Mouse (Mus musculus) small intestine, adult 2 months (tissue): ENCODE measurements at regions not wholly inside any gene's neighbourhood (a gene's known extent, or its start where the extent isn't known, plus 50 kb on each side); places are given as distances from the start of the nearest gene placed in this dataset.

Source experiments
- H3K27ac ChIP-seq: fragments of 200-500 bp; 2 replicates; pipeline ENCODE4 v1.5.1; 2012; ENCODE audit warnings: low read depth, low read length, control low read depth, inconsistent platforms; ENCODE audit not compliant: insufficient read depth
- H3K27me3 ChIP-seq: fragments of 200-500 bp; 2 replicates; pipeline ENCODE4 v1.6.1; 2012; ENCODE audit warnings: mild to moderate bottlenecking, moderate library complexity, low read length, inconsistent platforms; ENCODE audit not compliant: control insufficient read depth, insufficient read depth
- H3K36me3 ChIP-seq: fragments of 200-500 bp; 2 replicates; pipeline ENCODE4 v1.6.1; 2012; ENCODE audit warnings: mild to moderate bottlenecking, low read length, control low read depth, inconsistent platforms; ENCODE audit not compliant: control insufficient read depth, insufficient read depth
- H3K4me1 ChIP-seq: fragments of 200-500 bp; 2 replicates; pipeline ENCODE4 v1.6.1; 2012; ENCODE audit warnings: low read length, inconsistent platforms, mixed read lengths; ENCODE audit not compliant: control insufficient read depth, insufficient read depth, insufficient read length
- H3K4me3 ChIP-seq: fragments of 200-500 bp; 2 replicates; pipeline ENCODE4 v1.5.1; 2012; ENCODE audit warnings: low read depth, mild to moderate bottlenecking, control low read depth, inconsistent platforms, low read length, moderate library complexity
- CTCF ChIP-seq: fragments of 200-500 bp; IDR thresholded peaks from 2 replicates; pipeline ENCODE4 v1.5.1; 2012; ENCODE audit warnings: low read depth, mild to moderate bottlenecking, control low read depth, inconsistent platforms, low read length, moderate library complexity, mixed read lengths; ENCODE audit not compliant: insufficient replicate concordance, insufficient read length; ENCODE audit errors: extremely low read depth
- POLR2A ChIP-seq: fragments of 200-500 bp; IDR thresholded peaks from 2 replicates; pipeline ENCODE4 v1.6.1; 2012; ENCODE audit warnings: low read depth, mild to moderate bottlenecking, control low read depth, inconsistent platforms, low read length, moderate library complexity
- WGBS: fragments of 180-500 bp; shearing (Covaris S2); methylation state at CpG from one replicate; pipeline ENCODE4 v1.1.7; 2018; 5-methylcytosine and 5-hydroxymethylcytosine counted together

GRCm38 (mm10) chrX:19223336-19223735 is 257.8 kb downstream of the Tex13c3 start:
- no peaks in the 10 kb centered on the region for H3K27me3 ChIP-seq

GRCm38 (mm10) chrX:19220785-19221496 is 260.2 kb downstream of the Tex13c3 start:
- Histone ChIP-seq H3K27ac (no peak overlapping the region), H3K4me3 (no peak overlapping the region), H3K27me3 (no peaks in the 10 kb centered on the region), H3K4me1 (no peaks in the 10 kb centered on the region), H3K36me3 (no peaks in the 10 kb centered on the region)
- no peak for TF ChIP-seq CTCF
- TF ChIP-seq POLR2A: no peak
- 83% methylated on average over 1 of the region's 1 CpGs for WGBS

More at GRCm38 (mm10) chrX:19223336-19223735, 257.8 kb downstream of the Tex13c3 start:
- TF ChIP-seq POLR2A: no peak
- TF ChIP-seq CTCF: no peak
- Histone ChIP-seq H3K27ac (no peak overlapping the region), H3K4me1 (no peaks in the 10 kb centered on the region), H3K36me3 (no peaks in the 10 kb centered on the region), H3K4me3 (no peak overlapping the region)

GRCm38 (mm10) chrX:19219727-19220126 is 261.4 kb downstream of the Tex13c3 start:
- no peak overlapping the region for H3K4me3 ChIP-seq
- WGBS: 88% methylated on average over 2 of the region's 2 CpGs
- H3K4me1 ChIP-seq: no peaks in the 10 kb centered on the region
- TF ChIP-seq CTCF (no peak), POLR2A (no peak)
- H3K27me3 ChIP-seq: no peaks in the 10 kb centered on the region
- no peak overlapping the region for H3K27ac ChIP-seq
- no peaks in the 10 kb centered on the region for H3K36me3 ChIP-seq

GRCm38 (mm10) chrX:19219301-19219700 is 261.8 kb downstream of the Tex13c3 start:
- Histone ChIP-seq H3K27ac (no peak overlapping the region), H3K4me3 (no peak overlapping the region), H3K4me1 (no peaks in the 10 kb centered on the region), H3K36me3 (no peaks in the 10 kb centered on the region), H3K27me3 (no peaks in the 10 kb centered on the region)
- TF ChIP-seq POLR2A (no peak), CTCF (no peak)
- 93% methylated on average over 2 of the region's 2 CpGs for WGBS

- H3K4me1 ChIP-seq: no peaks in the 10 kb centered on the region
- WGBS: 15% methylated on average over 1 of the region's 1 CpGs
- no peak overlapping the region for H3K4me3 ChIP-seq
- H3K27me3 ChIP-seq: no peaks in the 10 kb centered on the region
- no peak overlapping the region for H3K27ac ChIP-seq
- TF ChIP-seq POLR2A: no peak
- TF ChIP-seq CTCF: no peak
- H3K36me3 ChIP-seq: no peaks in the 10 kb centered on the region
Observed at GRCm38 (mm10) chrX:19206420-19206819, 274.7 kb downstream of the Tex13c3 start.

- no peak overlapping the region for H3K4me3 ChIP-seq
- no peak overlapping the region for H3K27ac ChIP-seq
- 78% methylated on average over 1 of the region's 1 CpGs for WGBS
- H3K4me1 ChIP-seq: no peaks in the 10 kb centered on the region
- TF ChIP-seq POLR2A (no peak), CTCF (no peak)
- no peaks in the 10 kb centered on the region for H3K27me3 ChIP-seq
- no peaks in the 10 kb centered on the region for H3K36me3 ChIP-seq
Observed at GRCm38 (mm10) chrX:19202542-19202941, 278.6 kb downstream of the Tex13c3 start.

GRCm38 (mm10) chrX:19201383-19201782 is 279.7 kb downstream of the Tex13c3 start:
- Histone ChIP-seq H3K27ac (no peak overlapping the region), H3K36me3 (no peaks in the 10 kb centered on the region), H3K4me3 (no peak overlapping the region), H3K4me1 (no peaks in the 10 kb centered on the region), H3K27me3 (no peaks in the 10 kb centered on the region)
- TF ChIP-seq CTCF: no peak
- WGBS: 86% methylated on average over 1 of the region's 1 CpGs

GRCm38 (mm10) chrX:19199531-19199930 is 281.6 kb downstream of the Tex13c3 start:
- Histone ChIP-seq H3K36me3 (no peaks in the 10 kb centered on the region), H3K4me1 (no peaks in the 10 kb centered on the region), H3K4me3 (no peak overlapping the region), H3K27me3 (no peaks in the 10 kb centered on the region), H3K27ac (no peak overlapping the region)
- TF ChIP-seq POLR2A: no peak
- TF ChIP-seq CTCF: no peak
- 87% methylated on average over 3 of the region's 3 CpGs for WGBS
